Mouse (Mus musculus) layer of hippocampus, postnatal 14 days (tissue): ENCODE results near the gene Cyp46a1. TPM values are rescaled to one million over a fixed set of nuclear protein-coding genes. Genes with fewer than 3 reads are reported as not detected.

Experiments used
- DNase-seq, 2 experiments: peaks; one replicate each; pipeline ENCODE4 v3.0.0; 2021 to 2022; ENCODE audit warnings: low spot score in 2 of 2, mixed read lengths in 1 of 2
- total RNA-seq, 2 experiments: library from RNA; stranded (reverse); gene quantifications; 2 replicates each; pipeline ENCODE4 v1.2.3; 2021

The Cyp46a1 gene
- total RNA-seq, 2 experiments from 2014 or later, result 122 to 136 TPM

DNA sequence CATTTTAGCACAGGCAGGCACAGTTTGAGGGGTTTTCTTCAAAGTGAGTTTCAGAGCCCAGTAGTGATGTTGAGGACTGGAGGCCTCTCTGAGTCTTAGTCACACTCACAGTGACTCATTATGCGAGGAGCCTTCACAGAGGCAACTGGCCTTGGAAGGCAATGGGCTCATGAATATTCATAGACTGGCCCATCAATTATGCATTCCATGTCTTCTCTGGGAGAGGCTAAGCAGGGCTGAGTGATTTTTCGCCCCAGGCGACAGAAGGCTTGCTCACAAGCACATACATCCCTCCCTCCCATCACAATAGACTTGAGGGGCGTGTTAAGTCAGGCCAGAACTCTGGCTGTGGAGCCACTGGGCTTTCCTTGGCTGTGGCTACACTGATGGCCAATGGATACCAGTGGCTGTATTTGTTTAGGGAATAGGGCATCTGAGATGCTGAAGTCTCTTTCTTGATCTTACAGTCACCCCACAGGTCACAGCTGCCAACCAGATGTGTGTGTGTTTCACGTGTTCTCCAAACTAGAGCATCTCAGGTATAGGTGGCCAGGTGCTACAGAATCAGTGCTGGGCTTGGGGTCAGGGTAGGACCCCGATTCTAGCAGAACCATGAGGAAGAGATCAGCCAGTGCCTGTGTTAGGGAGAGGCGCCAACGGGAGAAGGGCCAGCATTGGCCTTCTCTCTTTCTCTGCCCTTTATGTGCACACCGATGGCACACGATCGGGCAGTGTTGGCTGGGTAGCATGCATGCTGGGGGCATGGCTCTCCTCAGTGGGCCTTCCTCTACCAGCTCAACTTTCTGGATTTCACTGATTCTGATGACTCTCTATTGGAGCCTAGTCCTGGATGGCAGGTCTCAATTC is 62.1 kb downstream of the Cyp46a1 start:
- DNase-seq, result peak; percentile 49 to 74

GRCm38 (mm10) chr12:108398681-108399080 is 64.5 kb downstream of the Cyp46a1 start:
- DNase-seq, result no peak

- no peak for DNase-seq
Observed at GRCm38 (mm10) chr12:108399191-108399590, 65.0 kb downstream of the Cyp46a1 start.

GRCm38 (mm10) chr12:108400951-108401350 is 66.8 kb downstream of the Cyp46a1 start:
- DNase-seq, result no peak

DNA sequence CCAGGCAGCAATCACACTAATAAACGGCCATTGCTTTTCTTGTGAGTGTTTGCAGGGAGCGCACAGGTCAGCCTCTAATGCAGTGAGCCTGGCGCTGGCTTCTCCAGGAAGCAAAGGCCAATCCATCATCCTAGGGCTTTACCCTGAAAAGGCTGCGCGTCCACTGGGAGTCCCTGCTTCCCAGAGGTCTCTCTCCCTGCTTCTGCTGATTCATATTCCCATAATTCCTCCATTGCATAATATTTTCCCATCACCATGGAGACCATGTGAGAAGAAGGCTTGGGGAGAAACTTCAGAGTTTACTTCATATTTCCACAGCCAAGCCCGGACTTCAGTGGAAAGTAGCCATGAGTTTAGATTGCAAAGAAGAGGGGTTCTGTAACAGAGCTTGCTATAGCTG is 69.8 kb downstream of the Cyp46a1 start:
- DNase-seq, result no peak

DNA sequence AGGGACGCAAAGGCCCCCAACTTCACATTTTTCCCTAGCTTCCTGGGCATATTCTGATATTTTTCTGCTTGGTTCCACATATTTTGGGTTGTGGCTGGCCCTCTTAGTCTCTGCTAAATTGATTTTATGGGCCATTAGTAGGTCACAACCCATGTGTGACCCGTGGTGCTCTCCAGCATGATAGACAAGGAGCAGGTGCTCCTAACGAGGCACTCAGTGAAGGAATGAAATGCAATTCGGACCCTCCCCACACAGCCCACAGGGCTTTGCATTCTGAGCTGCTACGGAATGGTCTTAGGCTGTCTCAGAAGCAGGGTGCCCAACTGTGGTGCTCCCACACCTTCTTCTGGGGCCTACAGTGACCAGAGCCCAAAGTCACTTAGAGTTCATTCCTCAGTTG is 74.9 kb downstream of the Cyp46a1 start:
- no peak for DNase-seq

- no peak for DNase-seq
Observed at GRCm38 (mm10) chr12:108410416-108411208, 76.4 kb downstream of the Cyp46a1 start.

Other genes with a start within 250 kb of the Cyp46a1 start
- 100 to 1,000 TPM; 113 to 116 TPM for gene Setd3, start 155.1 kb upstream of the Cyp46a1 start, total RNA-seq
- gene Ccnk, start 154.8 kb upstream of the Cyp46a1 start, total RNA-seq, result 10 to 100 TPM; 28.1 to 32.0 TPM
- gene Ccdc85c, start 59.0 kb upstream of the Cyp46a1 start, total RNA-seq, result 10 to 100 TPM; 55.9 to 57.4 TPM
- gene Hhipl1, start 28.1 kb upstream of the Cyp46a1 start, total RNA-seq, result 1 to 10 TPM; 4.1 to 5.2 TPM
- 10 to 100 TPM; 55.0 to 55.4 TPM for gene Eml1, start 36.6 kb downstream of the Cyp46a1 start, total RNA-seq
- gene Evl, start 220.3 kb downstream of the Cyp46a1 start, total RNA-seq, result 100 to 1,000 TPM; 224 to 240 TPM